Mouse (Mus musculus) liver, embryonic 16.5 days (tissue): ENCODE results near the gene Wdfy1. TPM values are rescaled to one million over a fixed set of nuclear protein-coding genes. Genes with fewer than 3 reads are reported as not detected.

Experiments used
- ATAC-seq: fragments of 200-750 bp; cut with Nextera tagmentation; 2 replicates; pipeline ENCODE4 v1.8.0; 2017; ENCODE audit warnings: low read depth, mild to moderate bottlenecking, moderate number of reproducible peaks, moderate library complexity
- H3K27ac ChIP-seq: fragments of 300-500 bp; sonication (generic); 2 replicates; pipeline ENCODE4 v1.5.1; 2014; ENCODE audit warnings: mild to moderate bottlenecking, low read length
- H3K27me3 ChIP-seq: fragments of 300-500 bp; sonication (generic); 2 replicates; pipeline ENCODE4 v1.6.1; 2014; ENCODE audit warnings: low read depth, low read length, mixed read lengths; ENCODE audit not compliant: control insufficient read depth, insufficient read depth
- H3K36me3 ChIP-seq: fragments of 300-500 bp; sonication (generic); 2 replicates; pipeline ENCODE4 v1.6.1; 2014; ENCODE audit warnings: mild to moderate bottlenecking; ENCODE audit not compliant: control insufficient read depth, insufficient read depth
- H3K4me1 ChIP-seq: fragments of 300-500 bp; sonication (generic); 2 replicates; pipeline ENCODE4 v1.6.1; 2014; ENCODE audit warnings: low read depth, low read length, mixed read lengths; ENCODE audit not compliant: control insufficient read depth
- H3K4me2 ChIP-seq: fragments of 300-500 bp; sonication (generic); 2 replicates; pipeline ENCODE4 v1.6.1; 2014; ENCODE audit warnings: low read depth, low read length, mixed read lengths
- H3K4me3 ChIP-seq: fragments of 300-500 bp; sonication (generic); 2 replicates; pipeline ENCODE4 v1.5.1; 2014; ENCODE audit warnings: low read depth, mild to moderate bottlenecking, low read length
- H3K9ac ChIP-seq: fragments of 300-500 bp; sonication (generic); 2 replicates; pipeline ENCODE4 v1.6.1; 2014; ENCODE audit warnings: low read depth, low read length
- H3K9me3 ChIP-seq: fragments of 300-500 bp; sonication (generic); replicated peaks from 2 replicates; pipeline ENCODE4 v1.6.1; 2016; ENCODE audit warnings: low read length; ENCODE audit not compliant: control insufficient read depth
- WGBS: fragments of 180-500 bp; shearing (Covaris S2); extraction: QIAGEN DNeasy Blood & Tissue Kit; methylation state at CpG from one replicate; pipeline ENCODE4 v1.1.7; 2014; ENCODE audit not compliant: insufficient replicate concordance; 5-methylcytosine and 5-hydroxymethylcytosine counted together
- polyA plus RNA-seq: library from polyadenylated mRNA; unstranded; fragments of >200 nt; fragmentation: Nextera tagmentation; extraction: Ambion mirVana; gene quantifications from 2 replicates; pipeline ENCODE4 v1.2.1, GENCODE M21; 2015

Wdfy1 gene
- polyA plus RNA-seq, 1 experiment from 2014 or later: 13.2 TPM

GRCm38 (mm10) chr1:79692482-79692881 is 83.5 kb downstream of the Wdfy1 start:
- 55% methylated on average over 3 of the region's 3 CpGs for WGBS

GRCm38 (mm10) chr1:79687254-79687653 is 88.7 kb downstream of the Wdfy1 start:
- Histone ChIP-seq H3K9me3 (no peaks in the 10 kb centered on the region), H3K4me2 (no peak overlapping the region), H3K4me1 (no peaks in the 10 kb centered on the region), H3K27ac (no peak overlapping the region), H3K36me3 (no peaks in the 10 kb centered on the region), H3K4me3 (no peak overlapping the region), H3K27me3 (no peaks in the 10 kb centered on the region), H3K9ac (no peak overlapping the region)
- no peak for ATAC-seq
- 10% methylated on average over 1 of the region's 1 CpGs for WGBS

More at GRCm38 (mm10) chr1:79692482-79692881, 83.5 kb downstream of the Wdfy1 start:
- Histone ChIP-seq H3K9me3 (no peaks in the 10 kb centered on the region), H3K4me3 (no peak overlapping the region), H3K4me2 (no peak overlapping the region), H3K9ac (no peak overlapping the region), H3K36me3 (no peaks in the 10 kb centered on the region), H3K4me1 (no peaks in the 10 kb centered on the region), H3K27me3 (no peaks in the 10 kb centered on the region), H3K27ac (no peak overlapping the region)
- no peak for ATAC-seq

- Histone ChIP-seq H3K4me1 (no peaks in the 10 kb centered on the region), H3K36me3 (no peaks in the 10 kb centered on the region), H3K27me3 (no peaks in the 10 kb centered on the region), H3K4me2 (no peak overlapping the region), H3K4me3 (no peak overlapping the region), H3K9ac (no peak overlapping the region), H3K9me3 (no peaks in the 10 kb centered on the region), H3K27ac (no peak overlapping the region)
- no peak for ATAC-seq
Observed at GRCm38 (mm10) chr1:79684027-79684426, 91.9 kb downstream of the Wdfy1 start.

- WGBS: 10% methylated on average over 5 of the region's 5 CpGs
- H3K9ac ChIP-seq: no peak overlapping the region
- H3K4me2 ChIP-seq: no peak overlapping the region
- no peak overlapping the region for H3K4me3 ChIP-seq
- no peaks in the 10 kb centered on the region for H3K4me1 ChIP-seq
- H3K9me3 ChIP-seq: no peaks in the 10 kb centered on the region
- no peak for ATAC-seq
- no peaks in the 10 kb centered on the region for H3K36me3 ChIP-seq
- H3K27me3 ChIP-seq: no peaks in the 10 kb centered on the region
- no peak overlapping the region for H3K27ac ChIP-seq
Observed at GRCm38 (mm10) chr1:79682936-79683335, 93.0 kb downstream of the Wdfy1 start.

- no peaks in the 10 kb centered on the region for H3K36me3 ChIP-seq
- no peak overlapping the region for H3K9ac ChIP-seq
- no peak overlapping the region for H3K4me2 ChIP-seq
- no peaks in the 10 kb centered on the region for H3K4me1 ChIP-seq
- ATAC-seq: no peak
- H3K27me3 ChIP-seq: no peaks in the 10 kb centered on the region
- H3K9me3 ChIP-seq: no peaks in the 10 kb centered on the region
- H3K27ac ChIP-seq: no peak overlapping the region
- 63% methylated on average over 3 of the region's 3 CpGs for WGBS
- no peak overlapping the region for H3K4me3 ChIP-seq
Observed at GRCm38 (mm10) chr1:79680777-79681176, 95.2 kb downstream of the Wdfy1 start.

GRCm38 (mm10) chr1:79678117-79678684 is 97.7 kb downstream of the Wdfy1 start:
- H3K9me3 ChIP-seq: no peaks in the 10 kb centered on the region
- no peak overlapping the region for H3K27ac ChIP-seq
- no peak overlapping the region for H3K9ac ChIP-seq
- H3K27me3 ChIP-seq: peaks cover 3% of the 10 kb centered on the region; the same call in 1 of the 2 replicates
- H3K4me3 ChIP-seq: no peak overlapping the region
- no peak for ATAC-seq
- 52% methylated on average over 8 of the region's 8 CpGs for WGBS
- H3K4me2 ChIP-seq: no peak overlapping the region
- H3K36me3 ChIP-seq: no peaks in the 10 kb centered on the region
- H3K4me1 ChIP-seq: no peaks in the 10 kb centered on the region

GRCm38 (mm10) chr1:79675716-79676115 is 100.2 kb downstream of the Wdfy1 start:
- no peak for ATAC-seq
- 63% methylated on average over 4 of the region's 4 CpGs for WGBS
- H3K27ac ChIP-seq: no peak overlapping the region
- no peak overlapping the region for H3K4me3 ChIP-seq
- peaks cover 2% of the 10 kb centered on the region; the same call in 1 of the 2 replicates for H3K4me1 ChIP-seq
- no peaks in the 10 kb centered on the region for H3K9me3 ChIP-seq
- no peaks in the 10 kb centered on the region for H3K36me3 ChIP-seq
- no peak overlapping the region for H3K9ac ChIP-seq
- H3K27me3 ChIP-seq: peaks cover 7% of the 10 kb centered on the region
- no peak overlapping the region for H3K4me2 ChIP-seq

GRCm38 (mm10) chr1:79671543-79672337 is 104.2 kb downstream of the Wdfy1 start, which contains the start of gene Ap1s3:
Gene Ap1s3 (minus strand): TSS chr1:79671972.
- Histone ChIP-seq H3K4me3 (peak within 1 kb of the TSS; percentile 70), H3K9me3 (no peaks in the 10 kb centered on the region), H3K36me3 (no peaks in the 10 kb centered on the region), H3K9ac (peak within 1 kb of the TSS; percentile 62), H3K27ac (no peak within 1 kb of the TSS), H3K27me3 (peaks cover 7% of the 10 kb centered on the region), H3K4me1 (peaks cover 3% of the 10 kb centered on the region; the same call in 1 of the 2 replicates), H3K4me2 (peak within 1 kb of the TSS; percentile 80)
- WGBS: under 1% methylated on average over 50 of the region's 51 CpGs
- ATAC-seq: peak; percentile 88

GRCm38 (mm10) chr1:79671196-79671542 is 104.8 kb downstream of the Wdfy1 start:
- peak overlapping the region; percentile 62; the same call in 1 of the 2 replicates for H3K9ac ChIP-seq
- no peaks in the 10 kb centered on the region for H3K36me3 ChIP-seq
- H3K4me2 ChIP-seq: peak overlapping the region; percentile 80
- ATAC-seq: no peak
- H3K27ac ChIP-seq: no peak overlapping the region
- H3K4me3 ChIP-seq: peak overlapping the region; percentile 70
- under 1% methylated on average over 11 of the region's 11 CpGs for WGBS
- peaks cover 7% of the 10 kb centered on the region for H3K27me3 ChIP-seq
- H3K4me1 ChIP-seq: peaks cover 3% of the 10 kb centered on the region; the same call in 1 of the 2 replicates
- no peaks in the 10 kb centered on the region for H3K9me3 ChIP-seq
